Mouse (Mus musculus) intestine, embryonic 15.5 days (tissue): ENCODE measurements around the gene Pakap. TPM values are rescaled to one million over a fixed set of nuclear protein-coding genes. Genes with fewer than 3 reads are reported as not detected.

ENCODE experiments used
- ATAC-seq: fragments of 200-750 bp; cut with Nextera tagmentation; 2 replicates; pipeline ENCODE4 v1.8.0; 2017; ENCODE audit warnings: moderate TSS enrichment, moderate library complexity
- H3K27ac ChIP-seq: fragments of 300-500 bp; sonication (generic); 2 replicates; pipeline ENCODE4 v1.5.1; 2015; ENCODE audit warnings: mild to moderate bottlenecking, inconsistent platforms
- H3K27me3 ChIP-seq: fragments of 300-500 bp; sonication (generic); replicated peaks from 2 replicates; pipeline ENCODE4 v1.6.1; 2015; ENCODE audit warnings: inconsistent platforms
- H3K36me3 ChIP-seq: fragments of 300-500 bp; sonication (generic); 2 replicates; pipeline ENCODE4 v1.6.1; 2015; ENCODE audit warnings: inconsistent platforms
- H3K4me1 ChIP-seq: fragments of 300-500 bp; sonication (generic); replicated peaks from 2 replicates; pipeline ENCODE4 v1.6.1; 2015; ENCODE audit warnings: inconsistent platforms
- H3K4me2 ChIP-seq: fragments of 300-500 bp; sonication (generic); replicated peaks from 2 replicates; pipeline ENCODE4 v1.6.1; 2015; ENCODE audit warnings: mild to moderate bottlenecking, inconsistent platforms
- H3K4me3 ChIP-seq: fragments of 300-500 bp; sonication (generic); replicated peaks from 2 replicates; pipeline ENCODE4 v1.5.1; 2015; ENCODE audit warnings: inconsistent platforms
- H3K9ac ChIP-seq: fragments of 300-500 bp; sonication (generic); 2 replicates; pipeline ENCODE4 v1.6.1; 2015; ENCODE audit warnings: inconsistent platforms
- H3K9me3 ChIP-seq: fragments of 300-500 bp; sonication (generic); 2 replicates; pipeline ENCODE4 v1.6.1; 2016; ENCODE audit warnings: inconsistent platforms
- WGBS: fragments of 180-500 bp; shearing (Covaris S2); methylation state at CpG from one replicate; pipeline ENCODE4 v1.1.7; 2015; 5-methylcytosine and 5-hydroxymethylcytosine counted together
- polyA plus RNA-seq: library from polyadenylated mRNA; unstranded; fragments of >200 nt; fragmentation: Nextera tagmentation; extraction: Ambion mirVana; gene quantifications from 2 replicates; pipeline ENCODE4 v1.2.1, GENCODE M21; 2015

Pakap gene
- polyA plus RNA-seq, 1 experiment from 2014 or later = 25.9 TPM

GRCm38 (mm10) chr4:57769007-57769406 is 201.0 kb downstream of the Pakap start:
- Histone ChIP-seq H3K27me3 (no peaks in the 10 kb centered on the region), H3K4me3 (no peak overlapping the region), H3K36me3 (no peaks in the 10 kb centered on the region), H3K9ac (no peak overlapping the region), H3K4me2 (no peak overlapping the region), H3K4me1 (peaks cover 4% of the 10 kb centered on the region; the same call in 1 of the 2 replicates), H3K27ac (no peak overlapping the region), H3K9me3 (no peaks in the 10 kb centered on the region)
- ATAC-seq = no peak
- WGBS = 66% methylated on average over 3 of the region's 3 CpGs

DNA sequence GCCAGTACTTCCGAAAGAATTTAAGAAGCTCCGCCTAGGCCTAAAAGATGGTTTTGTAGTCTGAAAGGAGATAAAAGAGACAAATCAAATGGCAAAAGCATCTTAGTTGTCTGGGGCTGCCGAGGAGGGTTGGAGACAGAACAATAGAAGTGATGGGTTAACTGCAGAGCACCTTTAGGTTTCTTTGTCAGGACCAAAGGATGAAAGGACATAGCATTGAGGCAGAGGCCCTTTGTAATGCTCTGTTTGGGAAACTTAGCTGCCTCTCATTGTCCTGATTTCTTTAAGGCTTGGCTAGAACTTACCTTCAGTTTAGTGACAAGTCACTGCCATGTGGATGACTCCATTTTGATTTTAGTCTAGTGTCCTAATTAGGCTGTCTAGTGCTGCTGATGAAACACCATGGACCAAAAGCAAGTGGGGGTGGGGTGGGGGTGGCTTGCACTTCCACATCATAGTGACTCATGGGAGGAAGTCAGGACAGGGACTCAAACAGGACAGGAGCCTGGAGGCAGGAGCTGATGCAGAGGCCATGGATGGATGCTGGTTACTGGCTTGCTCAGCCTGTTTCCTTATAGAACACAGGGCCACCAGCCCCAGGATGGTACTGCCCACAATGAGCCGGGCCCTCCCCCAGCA is 202.3 kb downstream of the Pakap start:
- H3K9ac ChIP-seq = no peak overlapping the region
- no peak for ATAC-seq
- H3K27ac ChIP-seq = no peak overlapping the region
- H3K9me3 ChIP-seq = no peaks in the 10 kb centered on the region
- peaks cover 4% of the 10 kb centered on the region; the same call in 1 of the 2 replicates for H3K4me1 ChIP-seq
- no peak overlapping the region for H3K4me3 ChIP-seq
- no peak overlapping the region for H3K4me2 ChIP-seq
- WGBS = 84% methylated on average over 4 of the region's 4 CpGs
- H3K36me3 ChIP-seq = no peaks in the 10 kb centered on the region
- no peaks in the 10 kb centered on the region for H3K27me3 ChIP-seq

DNA sequence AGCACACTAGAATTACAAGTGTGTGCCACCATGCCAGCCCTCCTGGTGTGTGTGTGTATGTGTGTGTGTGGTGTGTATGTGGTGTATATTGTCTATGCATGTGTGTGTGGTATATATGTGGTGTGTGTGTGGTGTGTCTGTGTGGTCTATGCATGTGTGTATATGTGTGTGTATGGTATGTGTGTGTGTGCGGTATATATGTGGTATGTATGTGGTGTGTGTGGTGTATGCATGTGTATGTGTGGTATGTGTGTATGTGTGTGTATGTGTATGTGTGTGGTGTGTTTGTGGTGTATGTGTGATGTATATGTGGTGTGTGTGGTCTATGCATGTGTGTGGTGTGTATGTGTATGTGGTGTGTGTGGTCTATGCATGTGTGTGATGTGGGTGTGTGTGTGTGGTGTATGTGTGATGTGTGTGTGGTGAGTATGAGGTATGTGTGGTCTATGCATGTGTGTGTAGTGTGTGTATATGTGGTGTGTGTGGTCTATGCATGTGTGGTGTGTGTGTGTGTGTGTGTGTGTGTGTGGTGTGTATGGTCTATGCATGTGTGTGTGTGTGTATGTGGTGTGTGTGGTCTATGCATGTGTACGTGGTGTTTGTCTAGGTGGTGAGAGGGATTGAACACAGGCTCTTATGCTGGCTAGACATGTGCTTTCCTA is 203.7 kb downstream of the Pakap start:
- ATAC-seq = no peak
- H3K4me1 ChIP-seq = peaks cover 4% of the 10 kb centered on the region; the same call in 1 of the 2 replicates
- H3K9me3 ChIP-seq = no peaks in the 10 kb centered on the region
- H3K27ac ChIP-seq = no peak overlapping the region
- no peak overlapping the region for H3K9ac ChIP-seq
- H3K27me3 ChIP-seq = no peaks in the 10 kb centered on the region
- no peaks in the 10 kb centered on the region for H3K36me3 ChIP-seq
- no peak overlapping the region for H3K4me2 ChIP-seq
- no peak overlapping the region for H3K4me3 ChIP-seq
- 91% methylated on average over 2 of the region's 2 CpGs for WGBS

GRCm38 (mm10) chr4:57772851-57773510 is 205.0 kb downstream of the Pakap start:
- no peak overlapping the region for H3K4me2 ChIP-seq
- H3K36me3 ChIP-seq = no peaks in the 10 kb centered on the region
- no peaks in the 10 kb centered on the region for H3K9me3 ChIP-seq
- no peak overlapping the region for H3K4me3 ChIP-seq
- 35% methylated on average over 11 of the region's 11 CpGs for WGBS
- H3K4me1 ChIP-seq = peaks cover 4% of the 10 kb centered on the region; the same call in 1 of the 2 replicates
- no peak overlapping the region for H3K27ac ChIP-seq
- no peaks in the 10 kb centered on the region for H3K27me3 ChIP-seq
- no peak overlapping the region for H3K9ac ChIP-seq
- peak; percentile 26; the same call in 1 of the 2 replicates for ATAC-seq

GRCm38 (mm10) chr4:57774517-57774916 is 206.5 kb downstream of the Pakap start:
- Histone ChIP-seq H3K27ac (no peak overlapping the region), H3K4me1 (peaks cover 4% of the 10 kb centered on the region; the same call in 1 of the 2 replicates), H3K27me3 (no peaks in the 10 kb centered on the region), H3K9ac (no peak overlapping the region), H3K4me2 (no peak overlapping the region), H3K4me3 (no peak overlapping the region), H3K36me3 (no peaks in the 10 kb centered on the region), H3K9me3 (no peaks in the 10 kb centered on the region)
- peak; percentile 82 for ATAC-seq
- 49% methylated on average over 4 of the region's 4 CpGs for WGBS

DNA sequence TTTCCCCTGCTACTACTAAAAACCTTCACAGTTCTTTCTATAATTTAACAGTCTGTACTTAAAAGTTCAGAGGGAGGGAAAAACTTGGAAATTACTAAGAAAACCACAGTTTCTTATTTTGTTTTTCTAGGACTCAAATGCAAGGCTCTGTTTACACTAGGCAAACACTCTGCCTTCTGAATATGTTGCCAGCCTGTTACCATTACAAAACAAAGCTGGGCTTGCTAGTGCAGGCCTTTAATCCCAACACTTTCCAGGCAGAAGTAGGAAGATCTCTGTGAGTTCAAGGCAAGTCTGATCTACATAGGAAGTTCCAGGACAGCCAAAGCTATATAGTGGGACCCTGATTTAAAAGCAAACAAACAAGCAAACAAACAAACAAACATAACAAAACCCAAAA is 207.6 kb downstream of the Pakap start:
- no peak overlapping the region for H3K9ac ChIP-seq
- no peak overlapping the region for H3K4me2 ChIP-seq
- peaks cover 4% of the 10 kb centered on the region; the same call in 1 of the 2 replicates for H3K4me1 ChIP-seq
- H3K27ac ChIP-seq = no peak overlapping the region
- no peak overlapping the region for H3K4me3 ChIP-seq
- no peaks in the 10 kb centered on the region for H3K27me3 ChIP-seq
- H3K36me3 ChIP-seq = no peaks in the 10 kb centered on the region
- no peaks in the 10 kb centered on the region for H3K9me3 ChIP-seq
- no peak for ATAC-seq

- WGBS = 44% methylated on average over 4 of the region's 4 CpGs
- H3K36me3 ChIP-seq = no peaks in the 10 kb centered on the region
- no peaks in the 10 kb centered on the region for H3K9me3 ChIP-seq
- no peak for ATAC-seq
- H3K4me2 ChIP-seq = no peak overlapping the region
- peaks cover 17% of the 10 kb centered on the region for H3K4me1 ChIP-seq
- H3K4me3 ChIP-seq = no peak overlapping the region
- no peak overlapping the region for H3K9ac ChIP-seq
- no peak overlapping the region for H3K27ac ChIP-seq
- H3K27me3 ChIP-seq = peaks cover 11% of the 10 kb centered on the region; the same call in 1 of the 2 replicates
Observed at GRCm38 (mm10) chr4:57780403-57780802, 212.4 kb downstream of the Pakap start.

DNA sequence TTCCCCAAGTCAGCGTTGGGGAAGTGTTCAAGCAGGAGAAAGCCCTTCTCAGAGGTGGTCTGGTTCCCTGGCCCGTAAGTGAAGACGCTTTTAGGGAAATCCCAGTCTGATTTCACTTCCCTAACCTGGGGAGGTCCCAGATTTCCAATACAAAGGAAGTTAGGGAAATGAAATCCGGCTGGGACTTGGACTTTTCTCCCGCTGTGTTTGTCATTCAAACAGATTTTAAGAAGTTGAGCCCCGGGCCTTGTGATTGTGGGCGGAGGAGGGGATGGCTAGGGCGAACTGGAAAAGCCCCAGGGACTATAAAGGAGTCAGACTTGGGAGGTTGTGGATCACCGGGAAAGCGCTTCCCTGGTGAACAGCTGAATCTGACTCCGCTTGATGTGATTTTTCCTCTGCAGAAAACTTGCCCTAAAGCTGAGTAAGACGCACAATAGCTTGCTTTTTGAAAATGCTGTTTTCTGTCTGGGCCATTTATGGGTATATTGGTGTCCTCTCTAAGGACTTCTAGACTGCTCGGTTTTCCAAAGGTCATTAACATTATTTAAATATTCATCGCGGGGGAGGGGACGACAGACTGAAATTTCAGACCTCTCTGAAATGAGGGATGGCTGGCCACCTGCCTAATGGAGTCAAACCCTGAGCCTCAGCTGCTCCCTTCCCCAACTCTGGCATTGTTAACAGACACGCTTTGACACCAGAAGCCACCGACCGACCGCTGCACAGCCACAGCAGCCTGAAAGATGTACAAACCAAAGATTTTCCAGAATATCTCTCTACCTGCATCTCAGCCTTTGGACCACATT is 213.1 kb downstream of the Pakap start:
- H3K36me3 ChIP-seq = no peaks in the 10 kb centered on the region
- H3K4me1 ChIP-seq = peaks cover 17% of the 10 kb centered on the region
- H3K27ac ChIP-seq = no peak overlapping the region
- H3K4me2 ChIP-seq = no peak overlapping the region
- 19% methylated on average over 20 of the region's 20 CpGs for WGBS
- ATAC-seq = no peak
- peaks cover 11% of the 10 kb centered on the region; the same call in 1 of the 2 replicates for H3K27me3 ChIP-seq
- H3K9ac ChIP-seq = no peak overlapping the region
- no peak overlapping the region for H3K4me3 ChIP-seq
- no peaks in the 10 kb centered on the region for H3K9me3 ChIP-seq

- Histone ChIP-seq H3K4me1 (peaks cover 17% of the 10 kb centered on the region), H3K27ac (no peak overlapping the region), H3K4me3 (peak overlapping the region; percentile 42), H3K27me3 (peaks cover 11% of the 10 kb centered on the region; the same call in 1 of the 2 replicates), H3K9ac (peak overlapping the region; percentile 42), H3K36me3 (no peaks in the 10 kb centered on the region), H3K9me3 (no peaks in the 10 kb centered on the region), H3K4me2 (peak overlapping the region; percentile 85)
- WGBS = under 1% methylated on average over 26 of the region's 26 CpGs
- peak; percentile 92 for ATAC-seq
Observed at GRCm38 (mm10) chr4:57781994-57782393, 214.0 kb downstream of the Pakap start.

DNA sequence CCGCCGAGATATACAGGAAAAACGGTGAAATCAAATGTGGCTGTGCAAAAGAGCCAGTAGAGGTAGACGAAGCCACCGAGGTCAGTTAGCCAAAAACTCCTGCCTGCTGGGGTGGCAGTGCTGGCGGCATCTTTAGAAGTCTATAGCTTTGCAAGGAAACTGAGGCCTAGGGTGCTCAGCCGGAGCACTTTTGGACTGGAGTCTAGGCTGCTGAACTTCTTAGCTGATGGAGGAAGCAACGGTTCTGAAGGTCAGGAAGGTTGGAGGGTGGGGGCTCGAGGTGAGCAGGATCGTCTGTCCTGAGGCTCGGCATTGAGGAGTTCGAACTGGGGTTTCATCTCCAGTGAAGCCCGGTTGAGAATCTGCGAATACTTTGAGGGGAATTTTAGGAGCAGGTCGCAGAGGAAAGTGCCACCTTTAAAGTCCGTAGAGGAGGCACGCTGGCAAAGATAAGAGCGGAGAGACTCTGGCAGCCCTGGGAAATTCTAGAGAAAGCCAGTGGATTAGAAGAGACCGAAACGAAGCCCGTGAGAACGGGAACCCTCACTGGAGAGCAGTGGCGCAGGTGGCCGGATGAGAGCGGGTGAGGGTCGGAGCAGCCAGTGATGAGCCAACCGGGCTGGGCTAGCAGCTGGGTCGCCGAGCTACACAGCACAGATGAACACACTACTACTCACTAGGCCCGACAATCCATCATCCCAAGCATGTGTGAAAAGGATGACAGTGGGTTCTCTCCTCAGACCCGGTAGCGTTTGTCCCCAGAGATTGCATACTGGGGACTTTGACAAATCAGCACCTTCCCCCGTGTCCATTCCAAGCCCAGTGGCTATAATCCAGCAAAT is 214.8 kb downstream of the Pakap start:
- no peak overlapping the region for H3K9ac ChIP-seq
- peak overlapping the region; percentile 85 for H3K4me2 ChIP-seq
- H3K4me1 ChIP-seq = peaks cover 17% of the 10 kb centered on the region
- H3K9me3 ChIP-seq = no peaks in the 10 kb centered on the region
- WGBS = 13% methylated on average over 33 of the region's 33 CpGs
- no peak for ATAC-seq
- H3K27ac ChIP-seq = no peak overlapping the region
- peak overlapping the region; percentile 42 for H3K4me3 ChIP-seq
- H3K27me3 ChIP-seq = peaks cover 11% of the 10 kb centered on the region; the same call in 1 of the 2 replicates
- H3K36me3 ChIP-seq = no peaks in the 10 kb centered on the region

DNA sequence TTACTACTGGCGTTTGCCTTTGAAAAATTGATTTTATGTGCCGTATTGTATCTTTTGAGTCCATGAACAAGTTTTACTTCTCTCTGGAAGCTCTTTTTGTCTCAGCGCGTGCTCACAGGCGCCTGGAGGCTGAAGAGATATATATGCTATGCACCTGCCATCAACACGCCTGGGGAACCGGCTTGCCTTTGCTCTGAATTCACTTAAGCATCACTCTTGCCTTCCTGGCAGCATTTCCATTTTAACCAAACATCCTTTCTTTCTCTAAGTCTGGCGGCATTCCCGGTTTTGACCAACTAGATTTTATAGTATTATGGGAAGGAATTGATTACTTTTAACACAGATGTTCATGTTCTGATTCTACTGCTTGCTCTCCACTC is 215.4 kb downstream of the Pakap start:
- H3K4me2 ChIP-seq = peak overlapping the region; percentile 85
- ATAC-seq = no peak
- WGBS = 35% methylated on average over 9 of the region's 9 CpGs
- H3K9me3 ChIP-seq = no peaks in the 10 kb centered on the region
- no peak overlapping the region for H3K27ac ChIP-seq
- peaks cover 11% of the 10 kb centered on the region; the same call in 1 of the 2 replicates for H3K27me3 ChIP-seq
- H3K4me1 ChIP-seq = peaks cover 17% of the 10 kb centered on the region
- H3K9ac ChIP-seq = no peak overlapping the region
- 0 out of 2 replicates have a peak overlapping the region, but pooled peaks have one; percentile 42 for H3K4me3 ChIP-seq
- H3K36me3 ChIP-seq = no peaks in the 10 kb centered on the region
